Mouse (Mus musculus): ENCODE results near the gene Amz2.

DNA sequence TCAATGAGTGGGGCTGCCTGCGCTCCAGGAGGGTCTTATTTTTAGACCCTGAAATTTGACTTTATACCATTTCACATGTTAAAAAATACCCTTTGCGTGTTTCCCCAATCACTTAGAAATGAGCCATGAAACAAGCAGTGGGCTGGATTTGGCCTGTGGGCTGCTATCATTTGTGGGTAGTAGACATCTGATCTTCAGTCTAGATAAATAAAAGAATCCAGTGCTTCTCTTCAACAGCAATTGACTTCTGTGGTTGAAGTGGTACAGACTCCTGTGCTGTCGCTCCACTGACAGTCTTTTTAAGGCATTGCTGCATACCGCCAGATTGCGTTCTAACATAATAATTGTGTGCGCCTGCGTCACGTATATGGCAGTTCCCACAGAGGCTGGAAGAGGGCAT lies 40.5 kb upstream of the Amz2 start:
- TF ChIP-seq CTCF (IDR thresholded peaks at IDR 0.05; ENCODE audit: low read depth, low read length), result no peak
- TF ChIP-seq POLR2A (IDR thresholded peaks at IDR 0.05; ENCODE audit: extremely low read depth, insufficient read depth, low read length), result no peak
